Mouse (Mus musculus) left cerebral cortex, postnatal 36 days (tissue): ENCODE measurements around the gene Olfr223. TPM values are rescaled to one million over a fixed set of nuclear protein-coding genes. Genes with fewer than 3 reads are reported as not detected.

Source experiments
- total RNA-seq, 2 experiments: library from RNA; stranded (reverse); gene quantifications; 2 replicates each; pipeline ENCODE4 v1.2.3; 2021

The Olfr223 gene
- total RNA-seq, 2 experiments from 2014 or later = not detected

Other genes with a start within 250 kb of the Olfr223 start
- not detected for gene Prss38, start 217.6 kb downstream of the Olfr223 start, total RNA-seq
- 10 to 100 TPM; 28.5 TPM for gene Jmjd4, start 143.2 kb downstream of the Olfr223 start, total RNA-seq
- gene Snap47, start 142.1 kb downstream of the Olfr223 start, total RNA-seq = 100 to 1,000 TPM; 375 to 429 TPM
- 1 to 10 TPM; 3.9 to 4.8 TPM for gene Zfp867, start 120.8 kb downstream of the Olfr223 start, total RNA-seq
- 1 to 10 TPM; 8.8 to 9.9 TPM for gene Zkscan17, start 66.5 kb downstream of the Olfr223 start, total RNA-seq
- under 1 TPM; 0.77 to 0.89 TPM for gene Nlrp3, start 51.7 kb downstream of the Olfr223 start, total RNA-seq
- gene Olfr222, start 17.1 kb downstream of the Olfr223 start, total RNA-seq = not detected
- gene Mprip, start 68.0 kb upstream of the Olfr223 start, total RNA-seq = 100 to 1,000 TPM; 293 to 299 TPM
- 1 to 10 TPM in 1 of 2 experiments, under 1 TPM in 1; 0.81 to 1.1 TPM for gene Pld6, start 194.4 kb upstream of the Olfr223 start, total RNA-seq
- 10 to 100 TPM; 48.6 to 48.9 TPM for gene Flcn, start 216.7 kb upstream of the Olfr223 start, total RNA-seq
- 10 to 100 TPM; 53.6 to 59.0 TPM for gene Nt5m, start 246.2 kb upstream of the Olfr223 start, total RNA-seq
- gene Cops3, start 246.5 kb upstream of the Olfr223 start, total RNA-seq = 10 to 100 TPM; 64.3 to 70.6 TPM